Mouse (Mus musculus): ENCODE data around the gene Srbd1. TPM values are rescaled to one million over a fixed set of nuclear protein-coding genes. Genes with fewer than 3 reads are reported as not detected.

Gene Srbd1
- polyA plus RNA-seq, 1 experiment, result 42.5 TPM

DNA sequence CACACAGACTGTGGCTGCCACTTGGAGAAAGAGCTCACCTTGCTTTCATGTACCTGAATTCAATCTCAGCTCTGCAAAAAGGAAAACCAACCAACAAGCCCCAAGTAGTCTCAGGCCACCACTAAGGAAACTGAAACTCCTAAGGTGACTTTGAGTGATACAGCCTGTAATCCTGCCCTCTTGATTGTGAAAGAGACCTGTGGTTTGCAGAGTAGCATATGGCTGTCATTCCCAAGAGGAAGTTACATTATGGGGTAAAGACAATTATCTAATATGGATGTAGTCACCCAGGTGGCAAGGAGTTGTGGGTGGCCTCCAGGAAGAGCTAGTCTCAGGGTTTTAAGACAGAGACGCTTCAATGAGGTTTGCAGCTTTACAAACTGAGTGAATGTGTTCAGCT, 125.2 kb downstream of the Srbd1 start:
- H3K4me3 ChIP-seq (ENCODE audit: low read depth, low read length), result no peak overlapping the region

DNA sequence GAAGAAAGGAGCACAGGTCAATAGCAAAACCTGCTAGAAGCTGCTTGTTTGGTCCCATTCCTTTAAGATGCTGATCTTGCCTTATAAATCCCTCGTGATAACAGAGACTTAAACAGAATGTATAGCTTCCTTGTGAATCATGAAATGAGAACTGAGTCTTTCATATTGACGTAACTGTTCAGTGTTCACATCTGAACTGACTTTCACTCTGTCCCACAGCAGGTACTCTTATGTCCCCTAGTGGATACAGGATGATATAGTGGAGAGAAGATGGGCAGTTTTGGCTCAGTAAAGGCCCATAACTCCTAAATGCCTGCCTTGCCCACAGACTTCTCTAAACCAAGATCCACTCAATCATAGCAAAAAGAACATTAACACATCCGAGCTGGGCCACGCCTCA, 130.7 kb downstream of the Srbd1 start:
- Histone ChIP-seq H3K36me3 (ENCODE audit: control insufficient read depth, insufficient read depth, low read length, poor library complexity, severe bottlenecking) (no peaks in the 10 kb centered on the region), H3K4me1 (ENCODE audit: control insufficient read depth, insufficient read depth, low read length) (no peaks in the 10 kb centered on the region), H3K9me3 (replicated peaks; ENCODE audit: control insufficient read depth, insufficient read depth, low read length, poor library complexity, severe bottlenecking) (no peaks in the 10 kb centered on the region), H3K4me3 (ENCODE audit: low read depth, low read length) (no peak overlapping the region), H3K27ac (ENCODE audit: insufficient read depth, low read length) (no peak overlapping the region), H3K27me3 (ENCODE audit: control insufficient read depth, insufficient read depth, low read length, poor library complexity, severe bottlenecking) (no peaks in the 10 kb centered on the region), H3K9ac (ENCODE audit: low read depth, poor library complexity, severe bottlenecking) (no peak overlapping the region)
- no peak for TF ChIP-seq POLR2A (IDR thresholded peaks at IDR 0.05; ENCODE audit: insufficient read depth, low read length)
- TF ChIP-seq CTCF (IDR thresholded peaks at IDR 0.05; ENCODE audit: low read depth, low read length), result no peak
- no peak for TF ChIP-seq EP300 (IDR thresholded peaks at IDR 0.05; ENCODE audit: insufficient read depth, low read depth, low read length)

More for the DNA sequence above, 125.2 kb downstream of the Srbd1 start:
- Histone ChIP-seq H3K27ac (ENCODE audit: insufficient read depth, low read length) (no peak overlapping the region), H3K9me3 (replicated peaks; ENCODE audit: control insufficient read depth, insufficient read depth, low read length, poor library complexity, severe bottlenecking) (no peaks in the 10 kb centered on the region), H3K4me1 (ENCODE audit: control insufficient read depth, insufficient read depth, low read length) (no peaks in the 10 kb centered on the region), H3K9ac (ENCODE audit: low read depth, poor library complexity, severe bottlenecking) (no peak overlapping the region), H3K27me3 (ENCODE audit: control insufficient read depth, insufficient read depth, low read length, poor library complexity, severe bottlenecking) (no peaks in the 10 kb centered on the region), H3K36me3 (ENCODE audit: control insufficient read depth, insufficient read depth, low read length, poor library complexity, severe bottlenecking) (no peaks in the 10 kb centered on the region)
- TF ChIP-seq EP300 (IDR thresholded peaks at IDR 0.05; ENCODE audit: insufficient read depth, low read depth, low read length), result no peak

DNA sequence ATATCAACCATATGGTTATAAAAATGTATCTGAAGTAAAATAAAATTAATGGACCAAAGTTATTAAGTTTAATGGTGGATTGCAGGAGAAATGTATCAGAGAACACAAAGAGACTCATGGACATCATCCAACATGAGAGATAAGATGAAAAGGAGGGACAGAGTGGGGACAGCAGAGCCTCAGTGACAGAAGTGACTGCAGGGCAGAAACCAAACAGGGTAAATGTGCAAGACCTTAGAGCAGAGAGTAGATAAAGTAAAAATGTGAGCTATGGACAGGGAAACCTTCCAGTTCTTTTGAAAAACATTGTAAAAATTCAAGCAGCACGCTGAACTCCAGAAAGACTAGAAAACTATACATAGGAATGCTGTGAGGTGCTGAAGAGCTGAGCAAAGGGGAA, 132.4 kb downstream of the Srbd1 start:
- Histone ChIP-seq H3K4me1 (ENCODE audit: control insufficient read depth, insufficient read depth, low read length) (no peaks in the 10 kb centered on the region), H3K27me3 (ENCODE audit: control insufficient read depth, insufficient read depth, low read length, poor library complexity, severe bottlenecking) (no peaks in the 10 kb centered on the region), H3K27ac (ENCODE audit: insufficient read depth, low read length) (no peak overlapping the region), H3K9me3 (replicated peaks; ENCODE audit: control insufficient read depth, insufficient read depth, low read length, poor library complexity, severe bottlenecking) (no peaks in the 10 kb centered on the region), H3K4me3 (ENCODE audit: low read depth, low read length) (no peak overlapping the region), H3K9ac (ENCODE audit: low read depth, poor library complexity, severe bottlenecking) (no peak overlapping the region), H3K36me3 (ENCODE audit: control insufficient read depth, insufficient read depth, low read length, poor library complexity, severe bottlenecking) (no peaks in the 10 kb centered on the region)
- TF ChIP-seq EP300 (IDR thresholded peaks at IDR 0.05; ENCODE audit: insufficient read depth, low read depth, low read length), result no peak

DNA sequence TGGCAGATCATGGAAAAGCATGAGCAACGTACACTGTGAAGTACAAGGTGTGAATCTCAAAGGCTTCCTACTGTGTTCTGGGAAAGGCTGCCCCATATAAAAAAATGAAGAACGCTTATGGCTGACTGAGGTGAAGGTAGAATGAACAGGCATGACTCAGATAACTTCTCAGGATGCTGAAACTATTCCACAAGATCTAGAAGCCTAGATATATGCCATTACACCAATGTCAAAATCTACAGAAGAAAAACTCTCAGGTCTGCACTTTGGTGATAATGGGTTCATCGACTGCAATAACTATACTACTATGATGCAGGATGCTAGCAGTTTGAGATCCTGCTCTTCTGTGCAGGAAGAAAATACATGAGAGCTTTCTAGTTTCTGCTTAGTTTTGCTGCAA, 133.1 kb downstream of the Srbd1 start:
- TF ChIP-seq CTCF (IDR thresholded peaks at IDR 0.05; ENCODE audit: low read depth, low read length), result no peak
- TF ChIP-seq POLR2A (IDR thresholded peaks at IDR 0.05; ENCODE audit: insufficient read depth, low read length), result no peak
- TF ChIP-seq EP300 (IDR thresholded peaks at IDR 0.05; ENCODE audit: insufficient read depth, low read depth, low read length), result no peak
- Histone ChIP-seq H3K9me3 (replicated peaks; ENCODE audit: control insufficient read depth, insufficient read depth, low read length, poor library complexity, severe bottlenecking) (no peaks in the 10 kb centered on the region), H3K27me3 (ENCODE audit: control insufficient read depth, insufficient read depth, low read length, poor library complexity, severe bottlenecking) (no peaks in the 10 kb centered on the region), H3K4me1 (ENCODE audit: control insufficient read depth, insufficient read depth, low read length) (no peaks in the 10 kb centered on the region), H3K27ac (ENCODE audit: insufficient read depth, low read length) (no peak overlapping the region), H3K4me3 (ENCODE audit: low read depth, low read length) (no peak overlapping the region), H3K36me3 (ENCODE audit: control insufficient read depth, insufficient read depth, low read length, poor library complexity, severe bottlenecking) (no peaks in the 10 kb centered on the region), H3K9ac (ENCODE audit: low read depth, poor library complexity, severe bottlenecking) (no peak overlapping the region)

GRCm38 (mm10) chr17:86008401-86008800, 136.6 kb downstream of the Srbd1 start:
- TF ChIP-seq EP300 (IDR thresholded peaks at IDR 0.05; ENCODE audit: insufficient read depth, low read depth, low read length) (no peak), CTCF (IDR thresholded peaks at IDR 0.05; ENCODE audit: low read depth, low read length) (no peak), POLR2A (IDR thresholded peaks at IDR 0.05; ENCODE audit: insufficient read depth, low read length) (no peak)

DNA sequence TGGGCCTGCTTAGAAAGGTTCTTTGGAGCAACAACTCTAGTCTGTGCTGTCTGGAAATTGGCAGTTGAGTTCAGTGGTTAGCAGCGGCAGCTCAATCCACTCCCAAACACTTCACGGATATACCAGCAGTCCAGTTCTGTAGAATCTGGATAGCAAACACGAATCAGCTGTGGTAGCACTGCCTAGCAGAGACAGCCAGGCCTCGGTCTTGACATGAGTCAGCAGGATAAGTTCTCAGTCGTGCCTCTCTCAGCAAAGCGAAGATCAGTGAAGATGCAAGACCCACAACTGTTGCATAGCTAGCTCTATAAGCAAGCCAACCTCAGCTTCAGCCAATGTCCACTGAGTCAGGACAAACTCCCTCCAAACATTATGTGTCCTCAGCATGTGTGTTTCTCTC, 142.9 kb downstream of the Srbd1 start:
- Histone ChIP-seq H3K27ac (ENCODE audit: insufficient read depth, low read length) (no peak overlapping the region), H3K4me3 (ENCODE audit: low read depth, low read length) (no peak overlapping the region), H3K9ac (ENCODE audit: low read depth, poor library complexity, severe bottlenecking) (no peak overlapping the region), H3K4me1 (ENCODE audit: control insufficient read depth, insufficient read depth, low read length) (no peaks in the 10 kb centered on the region), H3K27me3 (ENCODE audit: control insufficient read depth, insufficient read depth, low read length, poor library complexity, severe bottlenecking) (no peaks in the 10 kb centered on the region), H3K36me3 (ENCODE audit: control insufficient read depth, insufficient read depth, low read length, poor library complexity, severe bottlenecking) (0 out of 2 replicates have a peak, but pooled peaks cover 2% of the 10 kb centered on the region), H3K9me3 (replicated peaks; ENCODE audit: control insufficient read depth, insufficient read depth, low read length, poor library complexity, severe bottlenecking) (no peaks in the 10 kb centered on the region)
- TF ChIP-seq CTCF (IDR thresholded peaks at IDR 0.05; ENCODE audit: low read depth, low read length) (no peak), POLR2A (IDR thresholded peaks at IDR 0.05; ENCODE audit: insufficient read depth, low read length) (no peak), EP300 (IDR thresholded peaks at IDR 0.05; ENCODE audit: insufficient read depth, low read depth, low read length) (no peak)

More at GRCm38 (mm10) chr17:86008401-86008800, 136.6 kb downstream of the Srbd1 start:
- Histone ChIP-seq H3K4me3 (ENCODE audit: low read depth, low read length) (no peak overlapping the region), H3K4me1 (ENCODE audit: control insufficient read depth, insufficient read depth, low read length) (no peaks in the 10 kb centered on the region), H3K27ac (ENCODE audit: insufficient read depth, low read length) (no peak overlapping the region), H3K36me3 (ENCODE audit: control insufficient read depth, insufficient read depth, low read length, poor library complexity, severe bottlenecking) (no peaks in the 10 kb centered on the region), H3K9me3 (replicated peaks; ENCODE audit: control insufficient read depth, insufficient read depth, low read length, poor library complexity, severe bottlenecking) (no peaks in the 10 kb centered on the region), H3K9ac (ENCODE audit: low read depth, poor library complexity, severe bottlenecking) (no peak overlapping the region), H3K27me3 (ENCODE audit: control insufficient read depth, insufficient read depth, low read length, poor library complexity, severe bottlenecking) (no peaks in the 10 kb centered on the region)
